Mouse (Mus musculus) ovary, adult 18-20 months (tissue): ENCODE results near the gene Heatr5a.

ENCODE experiments used
- DNase-seq: peaks from one replicate; pipeline ENCODE4 v3.0.0; 2022; ENCODE audit warnings: low spot score, mixed read lengths

Gene Heatr5a

DNA sequence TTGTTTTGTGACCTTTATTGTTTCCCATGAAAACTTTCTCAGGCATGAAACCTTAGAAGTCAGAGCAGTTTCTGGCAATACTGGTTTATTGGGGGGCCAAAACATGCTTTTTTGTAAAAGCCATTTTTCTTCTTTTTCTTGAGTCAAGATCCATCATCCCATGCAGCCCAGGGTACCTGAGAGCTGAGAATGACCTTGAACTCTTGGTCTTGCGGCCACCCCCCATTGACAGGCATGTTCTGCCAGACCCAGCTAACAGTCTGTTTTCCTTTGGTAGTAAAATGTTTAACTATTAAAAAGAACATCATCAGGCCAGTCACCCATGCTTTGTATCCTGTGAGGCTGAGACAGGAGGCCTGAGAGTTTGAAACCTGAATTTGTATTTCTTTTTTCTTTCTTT, 125.9 kb downstream of the Heatr5a start:
- no peak for DNase-seq

DNA sequence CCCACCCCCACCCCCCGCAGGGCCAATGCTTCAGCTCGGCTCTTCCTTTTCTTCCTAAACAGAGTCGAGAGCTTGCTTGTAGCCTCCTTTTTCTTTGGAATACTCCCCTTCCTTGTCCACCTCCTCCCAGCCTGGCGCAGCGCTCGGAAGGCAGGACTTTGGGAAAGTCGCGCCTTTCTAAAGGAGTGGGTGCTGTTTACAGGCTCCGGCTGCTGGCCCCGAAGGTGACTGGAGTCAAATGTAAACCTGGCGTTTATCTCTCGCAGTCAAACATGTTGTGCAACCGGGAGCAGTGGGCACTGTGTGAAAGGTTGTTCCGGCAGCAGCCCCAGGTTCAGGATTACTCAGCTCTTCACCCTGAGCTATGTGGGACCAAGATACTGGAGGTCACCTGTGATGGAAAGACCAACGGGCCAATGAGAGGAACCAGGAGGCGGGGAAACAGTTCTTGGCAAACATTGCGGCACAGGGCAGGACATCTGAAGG, 126.3 kb downstream of the Heatr5a start:
- DNase-seq, result peak; percentile 90

DNA sequence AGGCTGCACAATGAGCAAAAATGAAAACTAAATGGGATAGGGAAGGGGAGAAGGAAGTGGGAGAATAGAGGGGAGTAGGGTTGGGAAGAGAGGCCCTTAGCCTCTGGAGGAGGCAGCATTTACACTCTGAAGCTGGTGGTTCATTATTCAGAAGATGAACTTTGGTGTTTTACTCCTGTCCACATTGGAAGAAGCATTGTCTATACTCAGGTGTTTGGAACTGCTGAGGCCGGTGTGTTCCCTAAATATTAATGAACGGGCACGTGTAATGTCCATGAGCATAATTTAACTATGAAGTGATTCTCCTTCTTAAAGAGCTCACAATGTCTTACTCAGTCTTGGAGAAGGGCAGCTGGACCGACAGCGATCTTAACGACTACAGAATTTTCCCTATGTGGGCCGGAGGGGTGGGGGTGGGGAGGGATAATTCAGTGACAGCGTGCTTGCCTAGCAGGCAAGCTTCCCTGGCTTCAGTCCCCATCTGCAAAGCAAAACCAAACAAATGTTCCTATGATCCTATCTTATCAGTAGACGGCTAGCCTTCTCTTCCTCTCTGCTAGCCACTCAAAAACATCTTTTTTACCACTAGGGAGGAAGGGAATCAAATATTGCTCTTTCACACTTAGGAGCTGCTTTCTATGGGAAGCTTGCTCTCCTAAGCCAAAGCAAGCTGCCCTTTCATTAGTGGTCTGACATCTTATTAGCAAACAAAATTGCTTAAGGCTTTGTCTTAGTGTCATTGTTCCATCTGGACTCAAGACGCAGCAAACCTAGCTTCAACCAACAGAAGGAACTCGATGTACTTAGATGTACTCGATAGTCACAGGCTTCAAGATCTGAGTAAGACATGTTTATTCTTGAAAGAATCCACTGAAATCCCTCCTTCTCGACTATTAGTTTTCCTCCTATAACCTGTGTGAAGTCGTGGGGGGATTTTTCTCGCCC, 127.3 kb downstream of the Heatr5a start:
- no peak for DNase-seq

DNA sequence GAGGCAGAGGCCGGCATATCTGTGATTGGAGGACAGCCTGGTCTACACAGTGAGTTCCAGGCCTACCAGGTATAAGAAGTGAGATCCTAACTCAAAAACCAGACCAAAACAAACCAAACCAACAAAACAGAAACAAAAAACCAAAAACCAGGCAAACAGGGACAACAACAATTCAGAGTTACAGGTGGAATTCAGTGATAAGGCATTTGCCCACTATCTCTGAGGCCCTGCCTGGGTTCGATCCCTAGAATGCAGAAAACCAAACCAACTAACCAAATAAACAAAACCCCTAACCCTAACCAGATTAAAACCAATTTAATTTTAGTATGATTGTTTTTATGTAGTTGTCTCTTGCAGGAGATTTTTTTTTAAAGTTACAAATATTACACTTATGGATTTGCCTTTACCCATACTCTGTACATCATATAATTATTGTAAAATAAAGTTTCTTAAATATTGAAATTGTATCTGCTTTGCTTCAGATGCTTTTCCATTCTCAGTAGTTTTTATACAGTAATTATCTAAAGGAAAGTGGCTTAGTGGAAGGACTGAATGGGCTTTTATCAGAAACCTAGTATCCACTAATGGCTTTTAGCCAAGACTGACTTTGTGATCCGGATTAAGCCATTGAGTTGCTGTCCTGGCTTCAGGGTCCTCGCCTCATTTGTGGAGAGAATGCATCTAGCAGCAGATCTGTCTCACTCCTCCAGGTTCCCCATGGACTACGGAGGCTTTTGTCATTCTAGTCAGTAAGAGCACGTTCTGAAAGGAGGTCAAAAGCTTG, 128.8 kb downstream of the Heatr5a start:
- DNase-seq, result no peak

DNA sequence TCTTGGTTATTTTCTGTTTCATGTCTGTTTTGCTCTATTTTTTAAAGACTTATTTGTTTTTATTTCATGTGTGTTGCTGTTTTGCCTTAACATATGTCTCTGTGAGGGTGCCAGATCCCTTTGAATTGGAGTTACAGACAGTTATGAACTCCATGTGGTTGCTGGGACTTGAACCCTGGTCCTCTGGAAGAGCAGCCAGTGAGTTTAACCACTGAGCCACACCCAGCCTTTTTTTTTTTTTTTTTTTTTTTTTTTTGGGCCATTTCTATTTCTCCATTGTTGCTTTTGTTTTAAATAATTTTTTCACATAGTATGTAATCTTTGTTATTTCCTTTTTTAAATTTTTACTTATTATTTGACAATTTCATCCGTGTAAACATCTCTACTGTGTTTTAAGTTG, 131.3 kb downstream of the Heatr5a start:
- DNase-seq, result no peak

DNA sequence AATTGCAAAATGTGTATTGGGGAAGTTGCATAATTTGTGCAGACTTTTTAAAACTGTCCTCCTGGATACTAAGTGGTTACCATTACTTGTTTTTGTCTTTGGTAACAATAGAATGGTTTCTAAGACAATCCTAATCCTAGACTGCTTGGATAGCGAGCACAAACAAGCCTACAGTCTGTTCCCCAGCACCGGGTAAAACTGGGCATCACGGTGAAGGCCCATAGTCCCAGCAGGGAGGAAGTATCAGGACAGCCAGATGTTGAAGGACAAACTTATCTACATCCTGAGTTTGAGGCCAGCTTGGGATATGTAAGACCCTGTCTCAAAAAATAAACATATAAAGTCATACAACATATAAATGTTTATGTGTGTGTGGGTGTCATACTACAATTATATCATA, 135.9 kb downstream of the Heatr5a start:
- no peak for DNase-seq

DNA sequence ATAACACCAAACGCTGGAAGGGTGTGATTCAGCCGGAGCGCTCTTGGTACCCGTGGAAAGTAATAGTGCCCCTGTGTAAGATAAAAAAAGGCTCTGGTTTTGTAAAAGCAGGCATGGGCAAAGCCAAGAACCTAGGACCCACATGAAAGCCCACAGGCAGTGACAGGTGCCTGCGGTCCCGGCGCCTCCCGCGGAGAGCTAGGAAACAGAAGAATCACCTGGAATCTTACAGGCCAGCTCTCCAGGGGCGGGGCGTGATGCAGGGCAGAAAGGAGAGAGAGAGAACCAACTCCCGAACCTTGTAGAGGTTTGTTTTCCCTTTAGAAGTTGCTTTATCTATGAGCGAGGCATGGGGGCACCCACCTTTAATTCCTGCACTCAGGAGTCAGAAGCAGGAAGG, 139.2 kb downstream of the Heatr5a start:
- no peak for DNase-seq

DNA sequence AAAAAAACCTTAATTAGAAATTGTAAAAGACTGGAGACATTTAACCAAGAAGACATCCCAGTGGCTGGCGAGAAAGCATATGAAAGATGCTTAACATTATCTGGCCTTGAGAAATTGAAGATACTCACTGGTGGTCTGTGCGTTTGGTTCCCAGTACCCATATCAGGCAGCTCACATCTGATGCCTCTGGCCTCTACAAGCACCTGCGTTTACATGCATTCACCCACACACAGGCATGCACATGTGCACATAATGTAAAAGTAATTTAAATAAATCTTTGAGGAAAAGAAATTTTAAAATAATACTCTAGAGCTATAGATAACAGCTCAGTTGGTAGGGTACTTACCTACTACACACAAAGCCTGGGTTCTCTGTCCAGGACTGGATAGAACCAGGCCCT, 139.8 kb downstream of the Heatr5a start:
- no peak for DNase-seq

DNA sequence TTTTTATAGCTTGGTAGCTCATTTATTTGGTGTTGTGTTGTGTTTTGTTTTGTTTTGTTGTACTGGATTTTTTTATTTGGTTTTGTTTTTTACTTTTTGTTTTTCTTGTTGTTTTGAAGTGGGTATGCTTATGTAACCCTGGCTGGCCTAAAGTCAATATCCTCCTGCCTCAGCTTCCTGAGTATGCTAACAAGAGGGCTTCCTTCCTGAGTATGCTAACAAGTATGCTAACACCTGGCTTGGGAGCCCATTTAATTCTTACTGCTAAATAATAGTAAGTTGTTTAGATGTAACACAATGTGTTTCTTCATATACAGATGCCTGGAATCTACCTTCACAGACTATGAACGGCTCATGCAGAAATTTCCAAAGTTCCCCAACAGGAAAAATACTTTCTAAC, 140.4 kb downstream of the Heatr5a start:
- DNase-seq, result no peak

DNA sequence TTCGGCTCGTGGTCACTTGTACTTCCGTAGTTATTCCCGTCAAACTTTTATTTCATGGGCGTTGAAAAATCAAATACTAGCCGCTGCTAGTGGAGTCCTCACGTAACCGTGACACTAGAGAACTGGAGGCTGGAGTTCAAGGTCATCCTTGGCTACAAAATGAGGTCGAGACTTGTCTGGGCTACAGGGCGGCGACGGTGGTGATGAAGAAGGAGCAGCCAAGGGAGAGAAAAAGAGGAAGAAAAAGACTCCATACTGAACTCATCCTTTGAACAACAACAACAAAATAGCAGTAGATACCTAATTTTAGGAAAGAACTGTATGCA, 141.1 kb downstream of the Heatr5a start:
- no peak for DNase-seq

DNA sequence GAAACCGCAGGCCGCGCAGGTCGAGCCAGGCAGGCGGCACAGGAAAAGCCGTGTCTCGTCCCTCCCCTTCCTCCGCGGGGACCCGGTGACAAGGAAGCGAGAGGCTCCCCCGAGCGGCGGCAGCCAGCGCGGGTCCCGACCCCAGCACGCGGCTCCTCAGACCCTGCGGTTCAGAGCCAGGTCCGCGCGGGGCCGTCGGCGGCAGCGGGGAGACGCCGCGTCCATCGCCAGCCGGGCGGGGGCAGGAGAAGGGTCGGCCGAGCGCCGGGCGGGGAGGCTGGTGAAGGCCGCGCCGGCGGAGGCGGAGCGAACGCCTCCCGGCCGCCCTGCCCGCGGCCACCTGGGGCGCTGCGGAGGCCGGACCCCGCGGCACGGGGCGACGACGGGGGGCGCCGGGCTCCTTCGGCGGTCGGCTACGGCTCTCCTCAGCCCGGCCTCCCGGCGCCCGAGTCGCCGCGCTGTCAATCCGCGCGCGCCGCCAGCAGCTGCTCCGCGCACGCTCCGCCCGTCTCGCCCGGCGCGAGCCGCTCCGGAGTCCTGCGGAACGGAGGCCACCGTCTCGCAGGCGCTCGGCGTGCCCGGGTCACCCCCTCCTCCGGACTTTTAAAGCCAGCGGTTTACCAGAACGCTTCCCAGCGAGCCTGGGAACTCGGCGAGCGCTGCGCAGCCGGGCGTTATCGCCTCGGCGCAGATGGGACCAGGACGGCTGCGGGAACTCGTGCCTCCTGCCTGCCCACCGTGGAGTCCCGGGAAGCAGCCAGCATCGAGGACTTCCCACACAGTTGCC, 141.6 kb downstream of the Heatr5a start, which contains the start of gene Hectd1:
TSS of gene Hectd1 (minus strand) at position 247 of the 787 bp plus-strand sequence.
- peak; percentile 71 for DNase-seq

DNA sequence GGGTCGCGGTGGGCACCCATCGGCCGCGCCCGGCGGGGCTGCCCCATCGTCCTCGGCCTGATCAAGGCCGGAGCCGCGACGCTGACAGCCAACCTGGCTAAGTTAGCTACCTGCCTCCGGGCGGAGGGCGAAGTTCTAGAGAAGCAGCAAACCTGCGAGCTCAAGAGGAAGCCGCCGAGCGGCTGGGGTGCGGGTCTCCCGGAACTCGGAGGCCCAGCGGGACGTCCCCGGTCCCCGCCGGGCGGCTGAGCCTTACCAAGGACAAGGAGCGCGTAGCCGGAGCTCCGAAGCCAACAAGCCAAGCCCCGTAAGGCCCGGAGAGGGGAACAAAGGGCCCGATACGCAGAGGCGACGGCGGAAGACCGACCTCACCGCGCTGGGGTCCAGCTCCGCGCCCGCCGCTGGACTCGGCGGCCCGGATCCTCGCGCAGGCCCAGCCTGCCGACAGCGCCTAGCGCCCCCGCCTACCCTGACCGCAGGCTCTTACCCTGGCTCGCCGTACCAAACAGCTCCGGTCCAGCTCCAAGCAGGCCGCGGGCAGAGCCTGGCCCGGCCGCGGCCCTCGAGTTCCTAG, 142.3 kb downstream of the Heatr5a start:
- peak; percentile 25 for DNase-seq

DNA sequence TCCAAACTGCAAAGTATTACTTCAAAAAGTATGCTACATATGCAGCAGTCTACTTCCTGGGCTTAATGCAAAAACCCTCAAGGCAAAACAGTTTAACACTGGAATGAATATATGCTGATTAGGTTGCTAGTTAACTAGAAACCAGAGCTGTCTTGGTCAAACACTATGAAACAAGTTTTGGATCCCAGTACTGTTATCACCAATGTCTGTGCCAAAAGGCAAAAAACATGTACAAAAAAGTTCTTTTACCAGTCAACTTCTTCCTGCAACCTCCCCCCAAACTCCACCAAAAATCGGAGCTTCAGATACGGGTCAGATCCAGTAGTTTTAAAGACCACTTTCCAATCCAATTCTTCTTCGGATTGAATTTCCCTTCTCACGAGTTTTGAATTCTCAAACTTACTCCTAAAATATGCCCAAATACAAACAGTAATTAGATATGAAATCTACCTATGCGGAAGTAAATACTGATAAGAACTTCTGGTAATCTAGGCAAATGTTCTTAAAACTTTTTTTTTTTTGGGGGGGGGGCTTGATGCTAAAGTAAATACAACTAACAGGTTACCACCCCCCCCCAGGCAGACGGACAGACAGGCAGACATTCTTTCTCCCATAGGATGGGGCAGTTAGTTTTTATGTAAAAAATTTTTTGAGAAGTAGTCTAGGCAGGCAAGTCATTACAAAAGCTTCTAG, 143.0 kb downstream of the Heatr5a start:
- DNase-seq, result no peak
